Mouse (Mus musculus) hindbrain, embryonic 16.5 days (tissue): ENCODE data around the gene Bok. TPM values are rescaled to one million over a fixed set of nuclear protein-coding genes. Genes with fewer than 3 reads are reported as not detected.

Source experiments
- ATAC-seq: fragments of 200-750 bp; cut with Nextera tagmentation; 2 replicates; pipeline ENCODE4 v1.8.0; 2017; ENCODE audit warnings: moderate TSS enrichment, moderate library complexity
- H3K27ac ChIP-seq: fragments of 300-500 bp; sonication (generic); 2 replicates; pipeline ENCODE4 v1.5.1; 2014; ENCODE audit warnings: low read depth, mild to moderate bottlenecking, control low read depth, low read length, moderate library complexity
- H3K27me3 ChIP-seq: fragments of 300-500 bp; sonication (generic); replicated peaks from 2 replicates; pipeline ENCODE4 v1.6.1; 2014; ENCODE audit warnings: low read length; ENCODE audit not compliant: control insufficient read depth, insufficient read depth
- H3K36me3 ChIP-seq: fragments of 300-500 bp; sonication (generic); 2 replicates; pipeline ENCODE4 v1.6.1; 2014; ENCODE audit warnings: mild to moderate bottlenecking, low read length, moderate library complexity, mixed read lengths; ENCODE audit not compliant: control insufficient read depth, insufficient read depth
- H3K4me1 ChIP-seq: fragments of 300-500 bp; sonication (generic); 2 replicates; pipeline ENCODE4 v1.6.1; 2014; ENCODE audit warnings: low read depth, low read length; ENCODE audit not compliant: control insufficient read depth, insufficient read depth
- H3K4me2 ChIP-seq: fragments of 300-500 bp; sonication (generic); 2 replicates; pipeline ENCODE4 v1.6.1; 2014; ENCODE audit warnings: mild to moderate bottlenecking, low read length, control low read depth, moderate library complexity
- H3K4me3 ChIP-seq: fragments of 300-500 bp; sonication (generic); 2 replicates; pipeline ENCODE4 v1.5.1; 2014; ENCODE audit warnings: mild to moderate bottlenecking, low read length, control low read depth, moderate library complexity
- H3K9ac ChIP-seq: fragments of 300-500 bp; sonication (generic); 2 replicates; pipeline ENCODE4 v1.6.1; 2014; ENCODE audit warnings: low read depth, mild to moderate bottlenecking, control low read depth, low read length, moderate library complexity
- H3K9me3 ChIP-seq: fragments of 300-500 bp; sonication (generic); 2 replicates; pipeline ENCODE4 v1.6.1; 2014; ENCODE audit warnings: mild to moderate bottlenecking, low read length, moderate library complexity; ENCODE audit not compliant: control insufficient read depth
- WGBS: fragments of 180-500 bp; shearing (Covaris S2); extraction: QIAGEN DNeasy Blood & Tissue Kit; methylation state at CpG from one replicate; pipeline ENCODE4 v1.1.7; 2014; 5-methylcytosine and 5-hydroxymethylcytosine counted together
- polyA plus RNA-seq: library from polyadenylated mRNA; unstranded; fragments of >200 nt; fragmentation: Nextera tagmentation; extraction: Ambion mirVana; gene quantifications from 2 replicates; pipeline ENCODE4 v1.2.1, GENCODE M21; 2015

Gene Bok
- polyA plus RNA-seq, 1 experiment from 2014 or later = 109 TPM

GRCm38 (mm10) chr1:93697317-93697716 lies 11.9 kb downstream of the Bok start:
- Histone ChIP-seq H3K9me3 (no peaks in the 10 kb centered on the region), H3K4me1 (no peaks in the 10 kb centered on the region), H3K27me3 (no peaks in the 10 kb centered on the region), H3K4me3 (no peak overlapping the region), H3K4me2 (no peak overlapping the region), H3K9ac (no peak overlapping the region), H3K36me3 (peaks cover 15% of the 10 kb centered on the region), H3K27ac (no peak overlapping the region)
- ATAC-seq = no peak
- 55% methylated on average over 3 of the region's 3 CpGs for WGBS

DNA sequence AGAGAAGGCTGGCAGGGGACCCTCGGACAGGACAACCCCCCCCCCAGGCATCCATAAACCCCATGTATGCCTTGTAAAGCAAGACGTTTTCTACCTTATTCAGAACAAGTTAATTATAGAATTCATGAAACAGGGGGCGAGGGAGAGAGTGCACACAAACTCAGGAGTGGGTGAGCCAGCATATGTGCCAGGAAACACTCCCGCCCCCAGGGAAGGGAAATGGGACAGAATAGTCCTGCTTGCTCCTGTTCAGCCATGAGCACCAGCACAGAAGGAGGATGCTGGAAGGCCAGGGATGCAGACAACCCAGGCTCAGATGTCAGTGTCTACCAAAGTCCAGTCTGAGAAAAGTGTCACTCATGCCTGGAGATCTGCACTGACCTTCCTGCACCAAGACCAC lies 13.7 kb downstream of the Bok start:
- no peak for ATAC-seq
- 87% methylated on average over 4 of the region's 4 CpGs for WGBS
- Histone ChIP-seq H3K4me3 (no peak overlapping the region), H3K27ac (no peak overlapping the region), H3K9me3 (no peaks in the 10 kb centered on the region), H3K4me1 (no peaks in the 10 kb centered on the region), H3K9ac (no peak overlapping the region), H3K36me3 (peaks cover 18% of the 10 kb centered on the region), H3K27me3 (no peaks in the 10 kb centered on the region), H3K4me2 (no peak overlapping the region)

- Histone ChIP-seq H3K4me1 (no peaks in the 10 kb centered on the region), H3K9ac (no peak overlapping the region), H3K27ac (no peak overlapping the region), H3K36me3 (peaks cover 13% of the 10 kb centered on the region), H3K27me3 (no peaks in the 10 kb centered on the region), H3K9me3 (no peaks in the 10 kb centered on the region), H3K4me2 (no peak overlapping the region), H3K4me3 (no peak overlapping the region)
- whole genome bisulfite sequencing = 96% methylated on average over 1 of the region's 1 CpGs
- no peak for ATAC-seq
Measured at GRCm38 (mm10) chr1:93702106-93702505, 16.6 kb downstream of the Bok start.

DNA sequence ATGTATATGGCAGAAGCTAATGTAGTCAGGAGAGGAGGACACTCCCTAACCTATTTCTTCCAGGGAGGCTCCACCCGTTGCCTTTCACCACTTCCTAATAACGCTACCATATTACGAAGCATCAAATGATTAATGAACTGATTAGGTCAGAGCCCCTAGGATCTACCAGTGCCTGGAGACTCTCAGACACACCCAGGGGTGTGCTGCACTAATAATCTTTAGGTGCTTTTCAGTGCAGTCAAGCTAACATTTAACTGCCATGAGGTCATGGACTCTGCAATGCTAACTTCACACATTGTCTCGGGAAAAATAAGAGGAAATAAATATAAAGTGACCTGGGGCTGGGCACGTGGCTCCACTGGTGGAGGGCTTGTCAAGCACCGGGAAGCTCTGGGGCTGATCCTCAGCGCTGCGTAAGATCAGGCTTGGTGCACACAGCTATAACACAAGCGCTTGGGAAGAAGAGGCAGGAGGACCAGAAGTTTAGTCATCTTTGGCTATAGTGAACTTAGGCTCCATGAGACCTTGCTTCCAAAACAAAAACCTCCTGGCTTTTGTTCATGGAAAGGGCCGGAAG lies 18.1 kb downstream of the Bok start:
- Histone ChIP-seq H3K27me3 (no peaks in the 10 kb centered on the region), H3K9ac (no peak overlapping the region), H3K27ac (no peak overlapping the region), H3K4me3 (no peak overlapping the region), H3K36me3 (peaks cover 13% of the 10 kb centered on the region), H3K4me1 (no peaks in the 10 kb centered on the region), H3K9me3 (no peaks in the 10 kb centered on the region), H3K4me2 (no peak overlapping the region)
- no peak for ATAC-seq
- 90% methylated on average over 10 of the region's 10 CpGs for WGBS

GRCm38 (mm10) chr1:93704341-93704740 lies 18.9 kb downstream of the Bok start:
- no peak overlapping the region for H3K4me3 ChIP-seq
- H3K9me3 ChIP-seq = no peaks in the 10 kb centered on the region
- H3K36me3 ChIP-seq = peaks cover 13% of the 10 kb centered on the region
- no peak overlapping the region for H3K27ac ChIP-seq
- WGBS = 77% methylated on average over 9 of the region's 9 CpGs
- H3K4me2 ChIP-seq = no peak overlapping the region
- no peak overlapping the region for H3K9ac ChIP-seq
- no peaks in the 10 kb centered on the region for H3K27me3 ChIP-seq
- H3K4me1 ChIP-seq = no peaks in the 10 kb centered on the region
- no peak; the same call in 1 of the 2 replicates for ATAC-seq

GRCm38 (mm10) chr1:93705389-93705788 lies 19.9 kb downstream of the Bok start:
- ATAC-seq = no peak
- Histone ChIP-seq H3K9me3 (no peaks in the 10 kb centered on the region), H3K4me2 (no peak overlapping the region), H3K4me1 (no peaks in the 10 kb centered on the region), H3K36me3 (peaks cover 13% of the 10 kb centered on the region), H3K27ac (no peak overlapping the region), H3K27me3 (no peaks in the 10 kb centered on the region), H3K9ac (no peak overlapping the region), H3K4me3 (no peak overlapping the region)
- 74% methylated on average over 3 of the region's 3 CpGs for WGBS

DNA sequence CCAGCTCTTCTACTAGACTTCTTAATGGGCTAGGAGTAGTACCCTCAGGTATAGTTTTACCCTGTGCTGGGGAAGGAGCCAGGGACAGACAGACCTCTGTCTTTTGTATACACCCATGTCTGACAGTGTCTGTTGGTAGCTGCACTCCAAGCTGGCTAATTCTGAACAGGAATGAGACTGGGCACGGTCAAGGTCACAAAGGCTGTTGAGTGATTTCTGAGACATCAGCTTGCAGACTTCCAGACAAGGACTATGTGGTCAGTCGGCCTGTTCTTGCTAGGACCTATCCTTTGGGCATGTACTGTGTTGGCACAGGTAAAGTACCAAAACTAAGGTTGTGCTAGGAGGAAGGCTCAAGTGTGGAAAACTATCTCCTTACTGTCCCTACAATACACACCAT lies 30.7 kb downstream of the Bok start:
- Histone ChIP-seq H3K4me3 (no peak overlapping the region), H3K9ac (no peak overlapping the region), H3K4me2 (no peak overlapping the region), H3K27ac (no peak overlapping the region), H3K9me3 (no peaks in the 10 kb centered on the region), H3K36me3 (peaks cover 11% of the 10 kb centered on the region), H3K27me3 (no peaks in the 10 kb centered on the region), H3K4me1 (no peaks in the 10 kb centered on the region)
- WGBS = 95% methylated on average over 2 of the region's 2 CpGs
- no peak for ATAC-seq

DNA sequence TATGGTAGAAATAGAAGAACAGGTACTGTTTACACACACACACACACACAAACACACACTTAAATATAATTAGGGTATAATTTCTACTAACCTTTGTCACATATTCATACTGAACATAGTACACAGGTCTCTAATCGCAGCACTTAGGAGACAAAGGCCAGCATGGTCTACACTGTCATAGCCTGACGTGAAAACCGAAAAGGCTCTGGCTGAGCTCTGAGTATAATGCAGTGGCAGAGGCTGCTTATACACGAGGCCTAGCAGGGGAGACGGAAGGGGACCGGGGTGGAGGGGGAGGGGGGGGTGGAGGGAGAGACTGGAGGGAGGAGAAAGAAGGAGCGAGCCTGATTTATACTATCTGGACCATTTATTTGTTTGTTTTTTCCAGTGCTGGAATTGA lies 36.1 kb downstream of the Bok start:
- Histone ChIP-seq H3K27ac (no peak overlapping the region), H3K4me2 (no peak overlapping the region), H3K9me3 (no peaks in the 10 kb centered on the region), H3K4me1 (no peaks in the 10 kb centered on the region), H3K4me3 (no peak overlapping the region), H3K9ac (no peak overlapping the region), H3K36me3 (peaks cover 4% of the 10 kb centered on the region; the same call in 1 of the 2 replicates), H3K27me3 (no peaks in the 10 kb centered on the region)
- ATAC-seq = no peak
- WGBS = 52% methylated on average over 7 of the region's 7 CpGs

DNA sequence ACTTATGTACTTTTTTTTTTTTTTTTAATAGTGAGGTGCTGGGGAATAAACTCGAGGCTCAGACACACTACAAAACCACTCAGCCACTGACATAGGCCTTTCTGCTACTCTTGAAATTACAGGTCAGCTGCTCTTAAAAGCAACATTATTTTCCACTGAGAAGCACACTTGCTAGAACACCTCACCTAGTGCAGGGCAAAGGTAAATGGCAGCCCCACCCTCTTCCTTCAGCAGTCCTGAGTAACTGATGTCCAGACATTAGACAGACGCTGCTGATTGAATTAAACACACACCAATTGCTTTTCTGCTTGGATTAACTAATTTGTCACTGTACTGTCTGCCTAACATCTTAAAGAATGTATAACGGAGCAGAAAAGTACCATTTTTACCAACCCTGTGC lies 39.2 kb downstream of the Bok start:
- no peak overlapping the region for H3K9ac ChIP-seq
- no peaks in the 10 kb centered on the region for H3K36me3 ChIP-seq
- H3K27me3 ChIP-seq = no peaks in the 10 kb centered on the region
- no peaks in the 10 kb centered on the region for H3K9me3 ChIP-seq
- 81% methylated on average over 3 of the region's 3 CpGs for WGBS
- H3K27ac ChIP-seq = no peak overlapping the region
- H3K4me1 ChIP-seq = no peaks in the 10 kb centered on the region
- no peak overlapping the region for H3K4me2 ChIP-seq
- H3K4me3 ChIP-seq = no peak overlapping the region
- ATAC-seq = no peak

GRCm38 (mm10) chr1:93725665-93726064 lies 40.2 kb downstream of the Bok start:
- Histone ChIP-seq H3K9ac (no peak overlapping the region), H3K27ac (no peak overlapping the region), H3K9me3 (no peaks in the 10 kb centered on the region), H3K4me1 (no peaks in the 10 kb centered on the region), H3K36me3 (no peaks in the 10 kb centered on the region), H3K4me3 (no peak overlapping the region), H3K4me2 (no peak overlapping the region), H3K27me3 (no peaks in the 10 kb centered on the region)
- no peak; the same call in 1 of the 2 replicates for ATAC-seq
- WGBS = 95% methylated on average over 5 of the region's 5 CpGs
